Mouse (Mus musculus): Measurements from ENCODE around the gene Cdh18. TPM values are rescaled to one million over a fixed set of nuclear protein-coding genes. Genes with fewer than 3 reads are reported as not detected.

The Cdh18 gene
- not detected in 2 replicates for polyA plus RNA-seq (2012)

DNA sequence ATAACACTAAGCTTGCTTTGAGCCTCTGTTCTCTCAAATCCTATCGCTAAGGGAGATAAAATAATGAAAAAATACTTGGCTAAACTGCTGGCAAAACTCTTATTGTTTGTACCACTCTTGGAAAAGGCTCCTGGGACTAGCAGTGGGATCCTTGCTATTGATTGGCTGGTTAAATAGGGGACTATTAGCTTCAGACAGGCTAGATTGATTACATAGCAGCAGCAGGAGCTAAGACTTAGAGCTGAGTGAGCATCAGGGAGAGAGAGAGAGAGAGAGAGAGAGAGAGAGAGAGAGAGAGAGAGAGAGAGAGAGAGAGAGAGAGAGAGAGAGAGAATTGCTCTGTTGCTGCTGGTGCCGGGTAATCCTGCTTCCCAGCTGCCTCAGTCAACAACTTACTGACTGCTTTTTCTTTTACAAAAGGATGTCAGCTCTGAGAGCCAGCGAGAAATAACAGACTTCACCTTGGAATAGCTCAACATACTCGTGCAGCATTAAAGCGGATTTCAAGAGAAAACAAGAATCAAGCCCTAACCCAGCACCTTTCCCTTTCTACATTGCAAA is at the start of gene Cdh18:
Cdh18 (plus strand) TSS at position 312 of the 561 bp plus-strand sequence.
- TF ChIP-seq GATA1 (IDR thresholded peaks at IDR 0.05; ENCODE audit: low read length), result no peak

DNA sequence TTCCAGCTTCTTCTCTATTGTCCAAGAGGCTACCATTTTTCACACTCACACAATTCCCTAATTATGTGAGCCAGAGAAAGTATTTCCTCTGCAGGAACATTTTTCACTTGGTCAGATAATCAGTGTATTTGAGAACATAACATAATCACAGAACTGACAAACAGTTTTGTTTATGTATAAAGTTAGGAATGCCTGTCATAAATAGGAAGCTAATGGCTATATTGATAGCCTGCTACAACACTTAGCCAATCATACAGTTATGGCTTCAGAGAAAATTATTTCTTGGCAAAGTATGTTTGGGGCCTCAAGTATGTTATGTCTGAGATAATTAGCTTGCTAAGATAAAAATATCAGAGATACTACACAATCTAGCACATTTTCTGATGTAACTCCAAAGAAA is 37.6 kb upstream of the Cdh18 start:
- no peak for TF ChIP-seq GATA1 (IDR thresholded peaks at IDR 0.05; ENCODE audit: low read length)

DNA sequence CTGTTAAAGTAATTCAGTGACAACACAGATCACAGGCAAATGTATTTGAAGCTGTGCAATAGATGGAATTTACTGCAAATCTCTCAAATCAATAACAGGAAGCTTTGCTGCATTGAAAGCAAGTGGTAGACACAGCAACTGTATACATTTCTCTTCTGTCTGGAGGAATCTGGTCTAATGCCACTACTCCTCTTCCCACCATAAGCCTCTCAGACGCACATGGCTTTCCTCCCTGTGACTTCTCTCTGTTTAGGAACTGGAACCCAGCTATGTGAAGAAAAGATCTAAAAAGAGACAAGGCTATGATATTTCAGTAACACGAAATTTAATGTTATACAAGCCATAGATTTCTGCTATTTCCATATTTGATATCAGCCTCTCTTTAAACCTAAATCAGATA is 13.0 kb upstream of the Cdh18 start:
- no peak for TF ChIP-seq GATA1 (IDR thresholded peaks at IDR 0.05; ENCODE audit: low read length)

DNA sequence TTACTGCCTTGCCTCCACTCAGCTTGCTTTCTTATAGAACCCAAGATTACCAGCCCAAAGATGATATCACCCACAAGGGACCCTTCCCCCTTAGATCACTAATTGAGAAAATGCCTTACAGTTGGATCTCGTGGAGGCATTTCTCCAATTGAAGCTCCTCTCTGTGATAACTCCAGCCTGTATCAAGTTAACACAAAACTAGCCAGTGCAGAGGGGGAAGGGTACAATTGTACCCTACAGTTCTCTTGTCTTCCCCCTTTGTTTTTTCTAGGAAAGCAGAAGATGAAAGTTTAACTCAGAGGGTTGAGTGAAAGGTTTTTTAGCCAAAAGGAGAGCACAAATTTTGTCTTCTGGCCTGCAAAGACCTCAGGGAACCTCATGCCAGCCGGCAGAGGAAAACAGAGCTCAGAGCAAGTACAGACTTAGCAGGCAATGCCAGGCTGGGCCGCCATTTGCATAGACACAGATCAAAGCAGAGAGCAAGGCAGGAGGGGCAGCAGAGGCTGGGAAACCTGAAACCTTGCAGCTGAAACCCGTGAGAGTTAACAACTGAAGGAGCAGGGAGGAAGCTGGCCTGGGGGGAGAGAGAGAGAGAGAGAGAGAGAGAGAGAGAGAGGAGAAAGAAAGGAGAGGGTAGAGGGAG is 29.3 kb downstream of the Cdh18 start:
- TF ChIP-seq GATA1 (IDR thresholded peaks at IDR 0.05; ENCODE audit: low read length), result no peak

DNA sequence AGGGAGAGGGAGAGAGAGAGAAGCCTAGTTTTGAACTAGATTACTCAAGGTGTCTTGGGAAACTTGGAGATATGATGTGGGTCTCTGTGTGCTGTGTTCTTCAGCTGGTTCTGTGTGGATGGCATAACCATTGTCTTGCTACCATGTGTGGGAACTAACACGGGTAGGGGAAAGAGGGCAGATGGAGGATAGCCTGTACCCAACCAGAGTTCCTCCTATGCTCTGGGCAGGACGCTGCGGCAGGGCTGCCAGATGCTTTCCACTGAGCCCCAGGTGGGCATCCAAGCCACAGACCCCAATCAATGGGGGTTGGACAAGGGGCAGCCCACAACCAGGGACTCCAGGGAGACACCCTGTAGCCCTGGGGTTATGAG is 29.8 kb downstream of the Cdh18 start:
- no peak for TF ChIP-seq GATA1 (IDR thresholded peaks at IDR 0.05; ENCODE audit: low read length)

DNA sequence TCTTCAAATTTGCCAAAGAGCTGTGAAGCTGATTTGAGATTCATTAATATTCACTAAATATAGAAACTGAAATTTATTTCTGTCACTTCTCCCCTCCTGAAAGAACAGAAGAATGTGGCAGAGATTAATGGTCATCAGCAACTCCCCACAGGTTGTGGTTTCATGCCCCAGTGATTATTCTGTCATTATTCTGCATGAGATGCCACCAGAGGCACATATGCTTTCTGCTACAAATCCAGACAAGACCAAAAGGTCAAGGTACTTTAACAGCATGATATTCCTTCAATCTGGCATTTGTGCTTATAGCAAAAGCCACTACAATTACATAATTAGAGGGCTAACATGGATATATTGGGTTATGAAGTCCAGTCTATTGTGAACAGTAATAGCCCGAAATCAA is 35.8 kb downstream of the Cdh18 start:
- TF ChIP-seq GATA1 (IDR thresholded peaks at IDR 0.05; ENCODE audit: low read length), result no peak

DNA sequence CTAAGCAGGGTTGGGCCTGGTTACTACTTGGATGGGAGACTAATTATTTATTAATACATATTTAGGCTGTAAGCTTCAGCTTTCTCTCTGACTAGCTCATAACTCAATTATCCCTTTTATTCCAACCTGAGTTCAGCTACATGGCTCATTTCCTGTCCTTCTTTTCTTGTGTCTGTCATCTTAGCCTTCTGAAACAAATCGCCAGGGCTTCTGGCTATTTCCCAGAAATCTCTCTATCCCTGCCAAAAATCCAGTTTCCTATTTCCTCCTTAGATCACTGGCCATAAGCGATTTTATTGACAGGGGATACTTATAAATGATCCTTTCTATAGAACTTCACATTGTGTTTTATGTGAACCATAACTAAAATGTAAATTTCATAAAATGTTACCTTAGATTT is 167.6 kb downstream of the Cdh18 start:
- no peak for TF ChIP-seq GATA1 (IDR thresholded peaks at IDR 0.05; ENCODE audit: low read length)

DNA sequence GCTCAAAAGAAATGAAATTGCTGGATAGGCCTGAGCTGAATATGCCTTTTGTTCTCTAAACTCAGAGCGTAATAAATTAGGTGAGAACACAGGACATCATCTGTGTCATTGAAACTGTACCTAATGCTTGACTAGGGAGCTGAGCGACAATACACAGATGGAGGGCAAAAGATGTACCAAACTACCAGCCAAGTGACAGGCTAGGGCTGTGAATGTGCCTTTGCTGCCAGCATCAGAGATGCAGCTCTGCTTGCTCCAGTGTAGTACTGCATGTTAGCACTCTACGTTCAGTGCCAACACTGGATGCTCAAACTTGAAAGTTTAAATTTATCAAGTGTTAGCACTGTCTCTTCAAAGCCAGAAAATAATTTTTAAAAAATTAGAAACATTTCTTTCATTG is 168.9 kb downstream of the Cdh18 start:
- TF ChIP-seq GATA1 (IDR thresholded peaks at IDR 0.05; ENCODE audit: low read length), result no peak

DNA sequence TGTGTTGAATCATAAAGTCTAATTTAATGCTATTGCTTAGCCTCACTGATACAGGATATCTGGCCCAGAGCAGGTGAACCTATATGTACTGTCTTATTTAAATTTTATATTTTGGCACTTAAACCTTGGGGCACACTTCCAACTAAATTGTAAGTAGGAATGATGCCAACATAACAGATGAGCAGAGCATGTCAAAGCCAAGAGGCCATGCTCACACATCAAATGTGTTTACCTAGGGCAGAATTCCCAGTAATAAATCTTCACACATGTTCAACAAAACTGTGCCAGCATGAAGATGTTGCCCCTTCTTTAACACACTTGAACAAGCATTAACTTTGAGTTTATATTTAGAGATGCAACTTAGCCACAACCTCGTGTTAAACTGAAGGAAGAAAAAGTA is 177.8 kb downstream of the Cdh18 start:
- no peak for TF ChIP-seq GATA1 (IDR thresholded peaks at IDR 0.05; ENCODE audit: low read length)

DNA sequence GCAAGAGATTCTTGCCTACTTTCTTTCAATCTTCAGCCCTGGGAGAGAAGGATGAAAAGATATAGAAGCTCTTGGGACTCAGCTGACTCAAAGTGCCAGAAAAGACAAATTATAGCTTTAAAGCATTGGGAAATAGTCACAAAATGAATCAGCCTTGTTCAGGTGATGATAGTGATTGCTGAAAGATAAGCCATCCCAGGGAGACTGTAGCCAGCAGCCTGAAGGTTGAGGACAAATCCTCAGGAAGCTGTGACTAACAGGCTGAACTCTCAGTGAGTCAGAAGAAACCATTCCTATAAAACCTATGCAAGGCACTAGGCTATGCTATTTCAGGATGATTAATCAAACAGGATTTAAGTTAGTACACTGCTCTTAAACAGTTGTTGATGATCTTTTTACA is 184.2 kb downstream of the Cdh18 start:
- no peak for TF ChIP-seq GATA1 (IDR thresholded peaks at IDR 0.05; ENCODE audit: low read length)

DNA sequence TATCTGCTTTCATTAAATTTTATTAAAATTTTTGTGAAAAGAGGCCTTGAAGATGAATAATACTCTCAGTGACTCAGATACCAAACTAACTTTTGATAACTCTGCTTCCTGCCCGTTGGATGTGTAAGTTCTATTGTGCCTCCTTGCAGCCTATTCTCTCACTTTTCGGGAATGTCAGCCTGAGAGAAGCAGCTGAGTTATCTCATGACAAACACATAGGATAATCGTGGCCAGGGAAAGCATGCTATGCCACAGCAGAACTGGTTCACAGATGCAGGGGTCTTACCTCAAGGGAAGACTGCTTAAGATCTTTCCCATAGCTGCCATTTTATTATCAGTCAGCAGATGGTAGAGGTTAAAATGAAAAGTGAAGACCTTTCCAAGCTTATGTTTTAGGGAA is 187.3 kb downstream of the Cdh18 start:
- no peak for TF ChIP-seq GATA1 (IDR thresholded peaks at IDR 0.05; ENCODE audit: low read length)

DNA sequence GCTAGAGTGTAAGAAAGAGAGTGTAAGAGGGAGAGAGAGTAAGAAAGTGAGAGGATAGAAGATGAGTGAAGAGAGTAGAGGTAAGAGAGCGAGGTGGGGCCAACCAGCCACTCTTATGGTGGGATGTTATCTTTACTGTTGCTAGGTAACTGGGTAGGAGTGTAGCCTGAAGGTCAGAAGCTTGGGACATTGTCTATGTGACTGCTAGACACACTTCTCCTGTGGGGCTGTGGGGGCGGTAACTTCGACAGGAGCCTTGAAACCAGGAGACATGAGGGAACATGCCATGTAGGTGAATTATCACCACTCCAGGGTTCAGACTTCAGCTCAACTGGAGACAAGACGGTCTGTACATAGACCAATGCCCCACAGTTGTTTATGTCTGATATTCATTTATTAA is 227.5 kb downstream of the Cdh18 start:
- no peak for TF ChIP-seq GATA1 (IDR thresholded peaks at IDR 0.05; ENCODE audit: low read length)

DNA sequence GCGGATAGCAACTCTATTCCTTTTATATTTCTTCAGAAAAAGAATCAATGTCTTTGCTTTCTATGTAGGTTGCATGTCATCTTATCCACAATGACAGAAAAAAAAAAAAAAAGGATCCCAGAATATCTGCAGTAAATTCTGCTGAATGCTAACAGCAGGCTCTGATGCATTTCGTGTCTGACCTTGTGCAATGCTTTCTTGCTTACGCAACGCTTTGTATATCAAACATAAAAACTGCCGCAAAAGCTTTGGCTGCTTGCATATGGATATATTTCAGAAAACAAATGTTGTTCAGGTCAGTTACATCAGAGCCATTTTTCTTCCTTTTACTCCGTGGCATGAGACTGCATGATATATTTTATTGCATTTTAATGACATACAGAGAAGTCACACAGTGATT is 240.9 kb downstream of the Cdh18 start:
- TF ChIP-seq GATA1 (IDR thresholded peaks at IDR 0.05; ENCODE audit: low read length), result no peak

DNA sequence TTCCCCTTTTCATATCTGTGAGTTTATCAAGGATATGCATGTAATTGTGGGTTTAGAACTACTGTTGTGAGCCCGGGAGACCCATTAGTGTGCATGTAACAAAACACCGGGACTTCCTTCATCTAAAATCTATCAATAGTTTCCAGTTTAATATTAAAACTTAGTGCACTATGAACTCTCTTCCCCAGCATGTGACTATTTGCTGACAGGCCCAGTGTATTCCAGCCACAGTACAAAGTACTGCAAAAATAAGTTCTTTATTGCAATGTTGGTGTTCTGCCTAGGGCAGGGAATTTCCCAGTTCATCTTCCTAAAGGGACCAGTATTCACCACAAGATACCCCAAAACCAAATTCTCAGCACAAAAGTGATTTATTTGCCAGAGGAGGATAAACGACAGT is 243.0 kb downstream of the Cdh18 start:
- TF ChIP-seq GATA1 (IDR thresholded peaks at IDR 0.05; ENCODE audit: low read length), result no peak

DNA sequence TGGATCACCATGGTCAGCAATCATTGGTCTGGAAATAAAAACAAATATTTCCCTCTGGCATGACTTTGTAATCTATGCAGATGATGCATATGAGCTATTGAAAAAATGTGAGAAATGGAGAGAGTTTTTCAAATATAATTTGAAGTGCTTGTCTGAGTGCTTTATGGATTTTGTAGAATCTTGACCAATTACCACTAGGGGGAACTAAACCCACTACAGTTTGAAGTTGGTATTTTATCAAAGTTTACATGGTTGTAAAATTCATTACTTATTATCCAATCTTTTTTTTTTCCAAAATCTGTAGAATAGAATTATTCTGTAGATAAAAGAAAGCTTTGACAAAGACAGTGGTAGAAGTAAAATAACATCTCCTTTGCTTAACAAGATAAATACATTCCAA is 284.3 kb downstream of the Cdh18 start:
- no peak for TF ChIP-seq GATA1 (IDR thresholded peaks at IDR 0.05; ENCODE audit: low read length)

DNA sequence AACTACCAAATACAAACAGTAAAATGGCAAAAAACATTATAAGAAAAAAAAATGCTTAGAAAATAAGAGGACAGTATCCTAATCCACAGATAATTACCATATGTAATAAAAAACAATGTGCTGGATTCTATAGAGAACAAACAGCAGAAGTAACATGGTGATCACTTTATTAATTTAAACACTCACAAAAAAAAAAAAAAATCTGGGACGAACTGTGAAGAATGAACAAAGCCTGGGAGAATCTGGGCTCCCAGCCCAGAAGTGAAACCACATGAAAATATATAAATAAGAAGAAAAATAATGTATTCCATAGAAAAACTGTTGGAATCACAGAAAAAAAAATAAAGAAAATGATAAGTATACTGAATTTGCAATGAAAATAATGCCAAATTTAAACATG is 288.4 kb downstream of the Cdh18 start:
- no peak for TF ChIP-seq GATA1 (IDR thresholded peaks at IDR 0.05; ENCODE audit: low read length)

DNA sequence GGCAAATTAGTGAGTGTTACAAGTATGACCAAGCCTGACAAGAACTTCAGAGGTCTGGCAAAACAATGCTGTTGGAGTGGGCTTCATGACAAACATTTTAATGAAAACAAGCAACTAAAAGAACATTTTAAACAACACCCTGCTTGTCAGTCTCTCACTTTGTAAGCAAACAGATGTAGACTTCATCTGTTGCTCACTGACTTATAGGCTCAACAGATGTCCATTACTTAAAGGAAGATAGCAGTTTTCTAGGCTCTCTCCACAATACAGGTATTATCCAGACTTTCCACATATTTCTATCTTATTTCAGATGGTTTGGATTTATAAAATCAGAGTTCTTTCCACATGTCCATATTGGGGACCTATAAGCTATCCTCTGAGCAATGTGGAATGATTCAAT is 308.9 kb downstream of the Cdh18 start:
- TF ChIP-seq GATA1 (IDR thresholded peaks at IDR 0.05; ENCODE audit: low read length), result no peak

DNA sequence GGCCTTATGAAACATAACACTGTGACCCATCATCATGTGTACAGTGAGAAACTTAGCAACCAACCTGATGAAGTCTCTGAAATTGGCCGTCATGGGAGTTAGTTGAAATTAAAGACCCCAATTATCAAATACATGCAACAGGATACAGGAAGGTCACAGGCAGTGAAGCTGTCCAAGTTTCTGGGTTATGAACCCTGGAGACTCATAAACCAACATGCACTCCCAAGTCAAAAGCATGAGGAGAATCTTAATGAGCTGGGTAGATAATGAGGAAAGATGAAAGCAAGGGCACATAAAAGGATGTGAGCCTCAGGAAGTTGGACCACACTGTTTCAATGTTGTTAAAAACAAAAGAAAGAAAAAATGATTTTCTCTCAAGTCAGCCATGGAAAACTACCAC is 321.9 kb downstream of the Cdh18 start:
- no peak for TF ChIP-seq GATA1 (IDR thresholded peaks at IDR 0.05; ENCODE audit: low read length)
